20 mouse cellular contexts compared by ENCODE assay signal in the genomic region with DNA sequence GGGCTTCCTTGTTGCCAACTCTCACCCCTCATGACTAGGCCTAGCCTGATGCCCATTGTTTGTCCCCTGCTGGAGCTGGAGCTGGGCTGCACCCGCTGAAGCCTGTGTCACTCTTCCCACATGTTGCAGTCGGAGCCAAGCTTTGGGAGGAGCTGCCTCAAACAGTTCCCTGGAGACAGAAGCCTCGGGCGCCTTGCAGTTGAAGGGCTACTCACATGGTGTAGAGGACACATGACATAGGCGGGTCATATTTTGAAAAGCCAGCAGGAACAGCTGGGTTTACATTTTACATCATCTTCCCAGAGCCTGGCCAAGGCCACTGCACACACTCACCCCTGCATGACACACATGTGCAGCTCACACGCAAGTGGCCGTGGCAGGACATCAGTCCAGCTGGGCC. TPM values are rescaled to one million over a fixed set of nuclear protein-coding genes. Genes with fewer than 3 reads are reported as not detected.
DNase-seq lines count a peak whose midpoint lies in the region; ATAC-seq and TF ChIP-seq lines count a peak whose summit lies in the region.
"Had no signal": no experiment of that assay in that cellular context is flagged by ENCODE, and none has a peak within 500 bp of the region (broad histone marks: within the 10 kb centered on the region; RNA-seq: fewer than 3 reads in every experiment).

No protein-coding gene starts in this region.

- H3K4me2 ChIP-seq in hindbrain, embryonic 15.5 days, result no peak overlapping the region
- no peak overlapping the region for H3K4me2 ChIP-seq in hindbrain, embryonic 13.5 days
- no peak overlapping the region for H3K4me2 ChIP-seq in heart, postnatal 0 days (ENCODE audit: low read depth, low read length)
- H3K4me2 ChIP-seq in hindbrain, embryonic 11.5 days (replicated peaks; ENCODE audit: low read depth, low read length), result no peak overlapping the region
- no peak overlapping the region for H3K4me2 ChIP-seq in neural tube, embryonic 15.5 days
- H3K4me2 ChIP-seq: liver, embryonic 11.5 days; midbrain, embryonic 12.5 days had no signal

- H3K9ac ChIP-seq in hindbrain, embryonic 15.5 days, result no peak overlapping the region
- H3K9ac ChIP-seq in hindbrain, embryonic 13.5 days, result no peak overlapping the region
- H3K9ac ChIP-seq in heart, postnatal 0 days (replicated peaks; ENCODE audit: low read depth, low read length), result no peak overlapping the region
- H3K9ac ChIP-seq in hindbrain, embryonic 11.5 days (ENCODE audit: low read depth, low read length), result no peak overlapping the region
- no peak overlapping the region for H3K9ac ChIP-seq in neural tube, embryonic 15.5 days (replicated peaks)
- H3K9ac ChIP-seq: midbrain, embryonic 12.5 days had no signal

- TF ChIP-seq EP300 in heart, postnatal 0 days (IDR thresholded peaks at IDR 0.05; ENCODE audit: low read depth), result no peak

- ATAC-seq in hindbrain, embryonic 15.5 days (ENCODE audit: low FRiP score, low read depth), result 0 out of 2 replicates have a peak, but pooled peaks have one; percentile 15
- ATAC-seq in hindbrain, embryonic 13.5 days (ENCODE audit: low FRiP score), result no peak
- ATAC-seq in heart, postnatal 0 days (ENCODE audit: insufficient read depth, low read depth), result no peak
- no peak for ATAC-seq in hindbrain, embryonic 11.5 days (ENCODE audit: low FRiP score)
- no peak for ATAC-seq in neural tube, embryonic 15.5 days (ENCODE audit: low FRiP score)
- ATAC-seq: activated CD4-positive, CD25-positive, alpha-beta regulatory T cell, adult 4 months; forebrain, embryonic 16.5 days; hindbrain, postnatal 0 days had no signal

- 79% methylated on average over 7 of the region's 7 CpGs for WGBS in hindbrain, embryonic 15.5 days
- 89% methylated on average over 7 of the region's 7 CpGs for WGBS in hindbrain, embryonic 13.5 days
- 75% methylated on average over 7 of the region's 7 CpGs for WGBS in heart, postnatal 0 days
- WGBS in hindbrain, embryonic 11.5 days, result 85% methylated on average over 7 of the region's 7 CpGs
- 87% methylated on average over 7 of the region's 7 CpGs for WGBS in neural tube, embryonic 15.5 days

- H3K36me3 ChIP-seq in hindbrain, embryonic 15.5 days, result peaks cover 84% of the 10 kb centered on the region
- peaks cover 95% of the 10 kb centered on the region for H3K36me3 ChIP-seq in hindbrain, embryonic 13.5 days
- peaks cover 84% of the 10 kb centered on the region for H3K36me3 ChIP-seq in heart, postnatal 0 days (replicated peaks; ENCODE audit: control insufficient read depth, insufficient read depth, low read length)
- H3K36me3 ChIP-seq in hindbrain, embryonic 11.5 days (ENCODE audit: control insufficient read depth, insufficient read depth, low read length), result peaks cover 24% of the 10 kb centered on the region
- peaks cover 91% of the 10 kb centered on the region for H3K36me3 ChIP-seq in neural tube, embryonic 15.5 days

- H3K4me3 ChIP-seq in hindbrain, embryonic 15.5 days, result no peak overlapping the region
- no peak overlapping the region for H3K4me3 ChIP-seq in hindbrain, embryonic 13.5 days
- no peak overlapping the region for H3K4me3 ChIP-seq in heart, postnatal 0 days (ENCODE audit: low read depth, low read length)
- H3K4me3 ChIP-seq in hindbrain, embryonic 11.5 days (ENCODE audit: low read depth, low read length), result no peak overlapping the region
- H3K4me3 ChIP-seq in neural tube, embryonic 15.5 days (replicated peaks), result no peak overlapping the region
- H3K4me3 ChIP-seq: midbrain, embryonic 12.5 days; myocyte had no signal

- no peak for TF ChIP-seq CTCF in heart, postnatal 0 days (IDR thresholded peaks at IDR 0.05; ENCODE audit: low read depth)

- H3K27me3 ChIP-seq in hindbrain, embryonic 15.5 days, result no peaks in the 10 kb centered on the region
- H3K27me3 ChIP-seq in hindbrain, embryonic 13.5 days, result no peaks in the 10 kb centered on the region
- no peaks in the 10 kb centered on the region for H3K27me3 ChIP-seq in heart, postnatal 0 days (ENCODE audit: control insufficient read depth, insufficient read depth, low read length)
- H3K27me3 ChIP-seq in hindbrain, embryonic 11.5 days (ENCODE audit: control insufficient read depth, insufficient read depth, low read length), result no peaks in the 10 kb centered on the region
- no peaks in the 10 kb centered on the region for H3K27me3 ChIP-seq in neural tube, embryonic 15.5 days (replicated peaks)
- H3K27me3 ChIP-seq: midbrain, embryonic 12.5 days had no signal

- H3K9me3 ChIP-seq in hindbrain, embryonic 15.5 days, result no peaks in the 10 kb centered on the region
- H3K9me3 ChIP-seq in hindbrain, embryonic 13.5 days, result no peaks in the 10 kb centered on the region
- H3K9me3 ChIP-seq in heart, postnatal 0 days (replicated peaks; ENCODE audit: control insufficient read depth, low read length), result no peaks in the 10 kb centered on the region
- H3K9me3 ChIP-seq in hindbrain, embryonic 11.5 days (ENCODE audit: control insufficient read depth, low read length), result no peaks in the 10 kb centered on the region
- H3K9me3 ChIP-seq in neural tube, embryonic 15.5 days (replicated peaks), result no peaks in the 10 kb centered on the region
- H3K9me3 ChIP-seq: midbrain, embryonic 12.5 days had no signal

- DNase-seq in adrenal gland, postnatal 10 days, result peak; percentile 64
- DNase-seq in adrenal gland, postnatal 4 days (ENCODE audit: low spot score in 2 of 2), result no peak
- DNase-seq in heart, postnatal 0 days (ENCODE audit: low spot score), result peak; percentile 25
- DNase-seq in lung, postnatal 4 days, result peak; percentile 56 to 81
- DNase-seq in hindbrain, embryonic 11.5 days (ENCODE audit: low spot score), result no peak
- DNase-seq: cerebellum, postnatal 10 days; kidney, adult 8-10 months; kidney, postnatal 4 days; right cerebral cortex, adult 18-20 months; thymus, postnatal 25 days had no signal

- H3K4me1 ChIP-seq in hindbrain, embryonic 15.5 days (replicated peaks), result no peaks in the 10 kb centered on the region
- peaks cover 5% of the 10 kb centered on the region; the same call in 1 of the 2 replicates for H3K4me1 ChIP-seq in hindbrain, embryonic 13.5 days (replicated peaks)
- H3K4me1 ChIP-seq in heart, postnatal 0 days (ENCODE audit: control insufficient read depth, insufficient read depth), result peaks cover 14% of the 10 kb centered on the region
- H3K4me1 ChIP-seq in hindbrain, embryonic 11.5 days (replicated peaks; ENCODE audit: control insufficient read depth, insufficient read depth, low read length), result no peaks in the 10 kb centered on the region
- H3K4me1 ChIP-seq in neural tube, embryonic 15.5 days, result peaks cover 3% of the 10 kb centered on the region; the same call in 1 of the 2 replicates
- H3K4me1 ChIP-seq: midbrain, embryonic 12.5 days had no signal

- no peak overlapping the region for H3K27ac ChIP-seq in hindbrain, embryonic 15.5 days (replicated peaks)
- H3K27ac ChIP-seq in hindbrain, embryonic 13.5 days, result no peak overlapping the region
- no peak overlapping the region for H3K27ac ChIP-seq in heart, postnatal 0 days (ENCODE audit: low read depth)
- no peak overlapping the region for H3K27ac ChIP-seq in hindbrain, embryonic 11.5 days (ENCODE audit: low read depth, low read length)
- no peak overlapping the region for H3K27ac ChIP-seq in neural tube, embryonic 15.5 days (replicated peaks)
- H3K27ac ChIP-seq: hindbrain, postnatal 0 days; macrophage; midbrain, embryonic 12.5 days had no signal

RNA-seq across cellular contexts. Expression of gene Tbc1d9b, which starts 18.0 kb away (rescaled TPM):
- 10 to 100 TPM; 65.2 to 76.3 TPM for total RNA-seq in adrenal gland, postnatal 10 days (2021)
- total RNA-seq in adrenal gland, postnatal 4 days (2021), result 100 to 1,000 TPM; 108 to 120 TPM
- 42.5 and 42.6 TPM in 2 replicates for polyA plus RNA-seq in hindbrain, embryonic 15.5 days (2015; fragmentation: Nextera tagmentation; extraction: Ambion mirVana)
- polyA plus RNA-seq in hindbrain, embryonic 13.5 days (2015; fragmentation: Nextera tagmentation; extraction: Ambion mirVana), result 37.5 and 40.7 TPM in 2 replicates
- 37.6 and 49.0 TPM in 2 replicates for total RNA-seq in heart, postnatal 0 days (2014; rRNA removed; ENCODE audit: low replicate concordance)
- 18.2 and 18.4 TPM in 2 replicates for polyA plus RNA-seq in heart, postnatal 0 days (2015; fragmentation: Nextera tagmentation; extraction: Ambion mirVana)
- 22.0 and 29.3 TPM in 2 replicates for polyA plus RNA-seq in hindbrain, embryonic 11.5 days (2014; fragmentation: Nextera tagmentation; extraction: Ambion mirVana)
- polyA plus RNA-seq in neural tube, embryonic 15.5 days (2015; fragmentation: Nextera tagmentation; extraction: Ambion mirVana), result 35.9 and 41.3 TPM in 2 replicates

RNA-seq across cellular contexts. Expression of gene Mrnip, which starts 25.0 kb away (rescaled TPM):
- 10 to 100 TPM; 12.1 to 17.9 TPM for total RNA-seq in adrenal gland, postnatal 10 days (2021)
- total RNA-seq in adrenal gland, postnatal 4 days (2021), result 10 to 100 TPM; 24.8 to 26.2 TPM
- polyA plus RNA-seq in hindbrain, embryonic 15.5 days (2015; fragmentation: Nextera tagmentation; extraction: Ambion mirVana), result 32.8 and 34.6 TPM in 2 replicates
- polyA plus RNA-seq in hindbrain, embryonic 13.5 days (2015; fragmentation: Nextera tagmentation; extraction: Ambion mirVana), result 30.2 and 30.6 TPM in 2 replicates
- 6.3 and 18.6 TPM in 2 replicates for total RNA-seq in heart, postnatal 0 days (2014; rRNA removed; ENCODE audit: low replicate concordance)
- polyA plus RNA-seq in heart, postnatal 0 days (2015; fragmentation: Nextera tagmentation; extraction: Ambion mirVana), result 7.7 and 7.9 TPM in 2 replicates
- polyA plus RNA-seq in hindbrain, embryonic 11.5 days (2014; fragmentation: Nextera tagmentation; extraction: Ambion mirVana), result 21.9 and 22.4 TPM in 2 replicates
- polyA plus RNA-seq in neural tube, embryonic 15.5 days (2015; fragmentation: Nextera tagmentation; extraction: Ambion mirVana), result 34.2 and 36.7 TPM in 2 replicates

Comparison
In these comparisons a context has a peak if more than half of its experiments do, and no peak if none do; other contexts are left out.
1. DNase-seq: peak in adrenal gland, postnatal 10 days (single experiment), heart, postnatal 0 days (single experiment) and lung, postnatal 4 days (2 of 2); none in adrenal gland, postnatal 4 days (0 of 2) and hindbrain, embryonic 11.5 days (single experiment).